Mouse (Mus musculus): ENCODE measurements around the gene Olfml1. TPM values are rescaled to one million over a fixed set of nuclear protein-coding genes. Genes with fewer than 3 reads are reported as not detected.

Gene Olfml1
- polyA plus RNA-seq (2021; fragmentation: Nextera tagmentation) = 19.8 and 20.2 TPM in 2 replicates
- long read RNA-seq, experiment 1, transcript Olfml1-201 (3 exons, 1,685 nt) = major isoform, 37 of 49 reads
- long read RNA-seq, experiment 1, partial matches to known transcripts = 2 of 49 reads
- long read RNA-seq, experiment 1, other reads (novel, unspliced or antisense) = 10 of 49 reads
- long read RNA-seq, experiment 2, transcript Olfml1-201 (3 exons, 1,685 nt) = major isoform, 139 of 157 reads
- long read RNA-seq, experiment 2, partial matches to known transcripts = 6 of 157 reads
- long read RNA-seq, experiment 2, other reads (novel, unspliced or antisense) = 12 of 157 reads

DNA sequence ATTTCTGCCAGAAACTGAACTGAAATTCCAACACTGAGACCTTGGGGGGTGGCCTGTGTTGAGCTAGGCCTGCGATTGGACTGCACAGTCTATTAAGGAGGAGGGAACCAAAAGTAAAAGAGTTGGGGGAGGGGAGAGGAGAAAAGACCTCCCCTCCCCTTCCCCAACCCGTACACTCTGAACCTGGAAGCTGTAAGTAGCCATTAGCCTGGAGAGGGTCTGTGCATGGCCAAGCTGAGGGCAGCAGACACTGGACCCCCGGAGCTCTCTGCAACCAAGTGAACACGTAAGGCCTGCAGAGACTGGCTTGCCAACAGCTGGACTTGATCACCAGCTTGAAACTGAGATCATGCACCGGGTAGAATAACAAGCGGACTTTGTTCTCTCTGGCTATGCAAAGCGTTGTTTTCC lies at the start of gene Olfml1:
Gene Olfml1 (plus strand): TSS at position 186 of the 411 bp plus-strand sequence.

DNA sequence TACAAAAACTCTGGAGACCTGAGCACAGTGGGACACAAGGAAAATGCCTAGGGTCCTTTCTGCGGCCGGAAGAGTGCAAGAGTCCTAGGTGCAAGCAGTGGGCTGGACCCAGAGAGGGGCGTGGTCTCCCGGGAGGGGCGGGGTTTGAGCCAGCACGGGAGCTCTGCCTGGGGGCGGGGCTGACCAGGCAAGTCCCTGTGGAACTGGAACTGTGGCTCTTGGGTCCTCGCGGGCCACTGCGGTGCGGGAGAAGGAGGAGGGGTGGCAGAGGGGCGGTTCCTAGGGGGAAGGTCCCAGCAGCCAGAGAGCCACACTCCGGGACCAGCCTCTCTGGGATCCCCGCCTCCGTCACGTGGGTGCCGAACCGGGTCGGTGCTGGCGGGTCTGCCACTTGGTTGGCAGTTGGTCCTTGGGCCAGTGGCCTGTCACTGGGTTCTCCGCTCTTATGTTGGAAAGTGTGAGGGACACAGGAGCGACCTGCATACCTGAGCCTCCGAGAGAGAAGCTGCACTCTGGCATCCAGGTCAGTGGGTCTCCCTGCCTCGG lies 27.7 kb downstream of the Olfml1 start, which contains the start of gene Ppfibp2:
Gene Ppfibp2 (plus strand): TSS at position 351 of the 546 bp plus-strand sequence.

DNA sequence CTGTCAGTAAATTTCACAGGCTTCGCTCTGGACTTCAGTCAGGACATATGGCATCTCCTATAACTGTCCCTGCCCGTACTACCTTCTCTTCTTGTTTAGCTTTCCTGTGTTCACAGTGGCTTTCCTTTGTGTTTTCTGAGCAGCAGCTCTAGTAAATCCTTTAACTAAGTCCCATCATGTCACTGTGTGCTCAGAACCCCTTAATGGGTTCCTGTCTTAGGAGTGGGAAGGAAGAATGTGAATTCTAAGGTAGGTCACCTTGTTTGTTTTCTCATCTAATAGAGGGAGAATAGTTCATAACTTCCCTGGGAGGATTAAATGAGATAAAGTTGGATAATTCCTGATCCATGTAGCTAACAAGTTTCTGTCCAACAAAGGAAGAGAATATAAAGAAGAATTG lies 57.8 kb downstream of the Olfml1 start, which contains the start of gene 5330417H12Rik:
Gene 5330417H12Rik (minus strand): TSS at position 101 of the 400 bp plus-strand sequence.

Other genes starting within 250 kb of the Olfml1 start
- gene Syt9, start 196.7 kb upstream of the Olfml1 start, polyA plus RNA-seq (2021; fragmentation: Nextera tagmentation) = 1.1 and 1.3 TPM in 2 replicates
- 3.1 and 4.3 TPM in 2 replicates for gene Ppfibp2, start 27.8 kb downstream of the Olfml1 start, polyA plus RNA-seq (2021; fragmentation: Nextera tagmentation)
- not detected in 2 replicates for gene 5330417H12Rik, start 57.7 kb downstream of the Olfml1 start, polyA plus RNA-seq (2021; fragmentation: Nextera tagmentation)
- 0.15 and 0.45 TPM in 2 replicates for gene Cyb5r2, start 190.6 kb downstream of the Olfml1 start, polyA plus RNA-seq (2021; fragmentation: Nextera tagmentation)
- not detected in 2 replicates for gene Ovch2, start 233.8 kb downstream of the Olfml1 start, polyA plus RNA-seq (2021; fragmentation: Nextera tagmentation)
- gene Olfr467, start 244.8 kb downstream of the Olfml1 start, polyA plus RNA-seq (2021; fragmentation: Nextera tagmentation) = not detected in 2 replicates

Measured in layer of hippocampus, adult 6 months (tissue).